Mouse (Mus musculus) liver, embryonic 15.5 days (tissue): ENCODE results near the gene Siae. TPM values are rescaled to one million over a fixed set of nuclear protein-coding genes. Genes with fewer than 3 reads are reported as not detected.
A peak's percentile ranks its signal among the peaks of the same experiment; 100 is the strongest.

Experiments used
- ATAC-seq: fragments of 200-750 bp; cut with Nextera tagmentation; 2 replicates; pipeline ENCODE4 v1.8.0; 2017; ENCODE audit warnings: moderate number of reproducible peaks, mild to moderate bottlenecking, moderate library complexity; ENCODE audit not compliant: insufficient read depth
- H3K27ac ChIP-seq: fragments of 300-500 bp; sonication (generic); replicated peaks from 2 replicates; pipeline ENCODE4 v1.5.1; 2015; ENCODE audit warnings: mild to moderate bottlenecking, inconsistent platforms
- H3K27me3 ChIP-seq: fragments of 300-500 bp; sonication (generic); 2 replicates; pipeline ENCODE4 v1.6.1; 2015; ENCODE audit warnings: mild to moderate bottlenecking, inconsistent platforms
- H3K36me3 ChIP-seq: fragments of 300-500 bp; sonication (generic); replicated peaks from 2 replicates; pipeline ENCODE4 v1.6.1; 2015; ENCODE audit warnings: moderate library complexity, mild to moderate bottlenecking, inconsistent platforms
- H3K4me1 ChIP-seq: fragments of 300-500 bp; sonication (generic); replicated peaks from 2 replicates; pipeline ENCODE4 v1.6.1; 2015; ENCODE audit warnings: inconsistent platforms
- H3K4me2 ChIP-seq: fragments of 300-500 bp; sonication (generic); 2 replicates; pipeline ENCODE4 v1.6.1; 2015; ENCODE audit warnings: moderate library complexity, mild to moderate bottlenecking, inconsistent platforms
- H3K4me3 ChIP-seq: fragments of 300-500 bp; sonication (generic); replicated peaks from 2 replicates; pipeline ENCODE4 v1.5.1; 2015; ENCODE audit warnings: mild to moderate bottlenecking, inconsistent platforms
- H3K9ac ChIP-seq: fragments of 300-500 bp; sonication (generic); 2 replicates; pipeline ENCODE4 v1.6.1; 2015; ENCODE audit warnings: moderate library complexity, mild to moderate bottlenecking, inconsistent platforms
- H3K9me3 ChIP-seq: fragments of 300-500 bp; sonication (generic); replicated peaks from 2 replicates; pipeline ENCODE4 v1.6.1; 2016; ENCODE audit warnings: inconsistent platforms
- WGBS: fragments of 180-500 bp; shearing (Covaris S2); methylation state at CpG from one replicate; pipeline ENCODE4 v1.1.7; 2015; ENCODE audit warnings: mixed read lengths; ENCODE audit not compliant: insufficient replicate concordance; 5-methylcytosine and 5-hydroxymethylcytosine counted together
- polyA plus RNA-seq: library from polyadenylated mRNA; unstranded; fragments of >200 nt; fragmentation: Nextera tagmentation; extraction: Ambion mirVana; gene quantifications from 2 replicates; pipeline ENCODE4 v1.2.1, GENCODE M21; 2015

The Siae gene
- polyA plus RNA-seq, 1 experiment from 2014 or later, result 5.6 TPM

DNA sequence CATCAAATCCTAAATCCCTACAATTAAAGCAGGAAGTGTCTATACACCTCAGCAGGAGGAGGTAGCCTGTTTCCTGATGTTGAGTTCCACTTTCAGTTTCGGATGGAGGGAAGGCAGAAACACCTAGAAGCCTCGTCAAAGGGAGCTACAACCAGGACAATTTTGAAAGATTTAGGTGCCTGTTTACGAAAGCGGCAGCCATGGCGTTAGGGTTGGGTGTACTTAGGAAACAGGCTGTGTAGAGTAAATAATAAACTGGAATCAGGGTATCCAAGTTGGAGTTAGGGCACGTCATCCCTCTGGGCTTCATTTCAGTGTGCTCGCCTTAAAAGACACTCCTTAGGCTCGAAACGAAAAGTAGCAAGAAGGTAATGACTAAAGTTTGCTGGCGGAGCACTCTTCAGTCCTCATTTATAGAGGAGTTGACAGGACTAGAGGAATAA is 101.0 kb downstream of the Siae start:
- Histone ChIP-seq H3K4me3 (peak overlapping the region; percentile 88), H3K9ac (peak overlapping the region; percentile 78), H3K4me1 (peaks cover 13% of the 10 kb centered on the region), H3K4me2 (peak overlapping the region; percentile 77), H3K36me3 (peaks cover 28% of the 10 kb centered on the region), H3K9me3 (no peaks in the 10 kb centered on the region), H3K27ac (peak overlapping the region; percentile 86), H3K27me3 (no peaks in the 10 kb centered on the region)
- WGBS, result 1% methylated on average over 10 of the region's 10 CpGs
- ATAC-seq, result peak; percentile 26

DNA sequence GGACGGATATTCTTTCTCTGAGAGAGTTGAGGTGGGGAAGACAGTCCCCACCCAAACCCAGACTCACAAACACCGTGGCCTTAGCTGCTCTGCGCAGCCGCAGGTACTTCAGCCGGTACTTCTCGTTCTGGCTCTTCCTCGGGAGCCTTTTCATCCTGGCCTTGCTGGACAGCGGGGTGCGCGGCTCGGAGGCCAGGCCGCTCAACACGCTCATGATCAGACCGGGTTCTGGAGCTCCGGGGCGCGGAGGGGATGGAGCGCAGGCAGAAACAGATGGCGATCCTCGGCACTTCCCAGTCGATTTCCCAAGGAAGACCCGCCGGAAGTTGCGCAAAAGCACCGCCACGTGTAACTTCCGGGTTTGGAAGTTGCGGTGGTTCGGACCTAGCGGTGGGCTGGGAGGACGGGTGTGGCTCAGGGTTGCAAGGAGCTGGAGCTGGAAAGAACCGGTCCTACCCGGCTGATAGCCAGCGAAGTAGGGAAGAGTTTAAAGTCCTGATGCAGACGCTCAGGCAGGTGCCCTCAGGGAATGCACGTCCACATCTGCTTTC is 101.5 kb downstream of the Siae start, which contains the start of gene Tbrg1:
Gene Tbrg1 (minus strand): TSS at position 382 of the 551 bp plus-strand sequence.
- H3K9ac ChIP-seq, result peak within 1 kb of the TSS; percentile 78

GRCm38 (mm10) chr9:37659413-37659812 is 103.9 kb downstream of the Siae start:
- no peak for ATAC-seq
- no peak overlapping the region for H3K27ac ChIP-seq
- no peaks in the 10 kb centered on the region for H3K27me3 ChIP-seq
- H3K4me1 ChIP-seq, result peaks cover 13% of the 10 kb centered on the region
- WGBS, result 49% methylated on average over 6 of the region's 6 CpGs
- H3K4me2 ChIP-seq, result no peak overlapping the region
- H3K9me3 ChIP-seq, result no peaks in the 10 kb centered on the region
- peaks cover 1% of the 10 kb centered on the region; the same call in 1 of the 2 replicates for H3K36me3 ChIP-seq
- H3K4me3 ChIP-seq, result no peak overlapping the region
- H3K9ac ChIP-seq, result no peak overlapping the region

More for the DNA sequence above, 101.5 kb downstream of the Siae start, which contains the start of gene Tbrg1:
- Histone ChIP-seq H3K4me2 (peak within 1 kb of the TSS; percentile 77), H3K27me3 (no peaks in the 10 kb centered on the region), H3K4me1 (peaks cover 13% of the 10 kb centered on the region), H3K4me3 (peak within 1 kb of the TSS; percentile 88), H3K27ac (peak within 1 kb of the TSS; percentile 86), H3K9me3 (no peaks in the 10 kb centered on the region), H3K36me3 (peaks cover 25% of the 10 kb centered on the region)
- under 1% methylated on average over 36 of the region's 36 CpGs for WGBS
- ATAC-seq, result peak; percentile 89

- 44% methylated on average over 1 of the region's 1 CpGs for WGBS
- H3K4me1 ChIP-seq, result no peaks in the 10 kb centered on the region
These were observed 107.7 kb downstream of the Siae start for GRCm38 (mm10) chr9:37663210-37663609.

GRCm38 (mm10) chr9:37664604-37665003 is 109.1 kb downstream of the Siae start:
- no peak overlapping the region for H3K4me2 ChIP-seq
- no peaks in the 10 kb centered on the region for H3K36me3 ChIP-seq
- no peak overlapping the region for H3K27ac ChIP-seq
- no peaks in the 10 kb centered on the region for H3K27me3 ChIP-seq
- no peaks in the 10 kb centered on the region for H3K4me1 ChIP-seq
- no peaks in the 10 kb centered on the region for H3K9me3 ChIP-seq
- 39% methylated on average over 2 of the region's 2 CpGs for WGBS
- no peak overlapping the region for H3K4me3 ChIP-seq
- ATAC-seq, result no peak
- no peak overlapping the region for H3K9ac ChIP-seq

More at GRCm38 (mm10) chr9:37663210-37663609, 107.7 kb downstream of the Siae start:
- H3K9me3 ChIP-seq, result no peaks in the 10 kb centered on the region
- no peak overlapping the region for H3K27ac ChIP-seq
- ATAC-seq, result no peak
- no peaks in the 10 kb centered on the region for H3K36me3 ChIP-seq
- no peak overlapping the region for H3K9ac ChIP-seq
- H3K27me3 ChIP-seq, result no peaks in the 10 kb centered on the region
- H3K4me2 ChIP-seq, result no peak overlapping the region
- H3K4me3 ChIP-seq, result no peak overlapping the region

DNA sequence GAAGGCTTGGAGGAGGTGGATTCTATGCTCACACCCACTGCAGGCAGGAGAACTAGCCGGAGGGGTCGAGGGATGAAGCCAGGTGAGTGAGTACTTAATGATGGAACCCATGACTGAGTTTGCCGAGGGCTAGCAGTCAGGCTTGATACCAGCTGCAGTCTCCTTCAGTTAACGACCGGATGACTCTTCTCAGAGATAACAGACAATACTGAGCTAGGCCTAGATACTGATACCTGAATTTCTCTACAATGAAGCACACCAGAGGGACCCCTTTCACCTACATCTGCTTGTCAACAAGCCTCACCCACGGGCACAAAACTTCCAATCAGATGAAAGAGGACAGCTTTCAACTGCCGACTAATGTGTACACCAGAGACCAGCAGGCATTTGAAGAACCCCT is 110.5 kb downstream of the Siae start:
- WGBS, result 43% methylated on average over 7 of the region's 7 CpGs
- ATAC-seq, result no peak

DNA sequence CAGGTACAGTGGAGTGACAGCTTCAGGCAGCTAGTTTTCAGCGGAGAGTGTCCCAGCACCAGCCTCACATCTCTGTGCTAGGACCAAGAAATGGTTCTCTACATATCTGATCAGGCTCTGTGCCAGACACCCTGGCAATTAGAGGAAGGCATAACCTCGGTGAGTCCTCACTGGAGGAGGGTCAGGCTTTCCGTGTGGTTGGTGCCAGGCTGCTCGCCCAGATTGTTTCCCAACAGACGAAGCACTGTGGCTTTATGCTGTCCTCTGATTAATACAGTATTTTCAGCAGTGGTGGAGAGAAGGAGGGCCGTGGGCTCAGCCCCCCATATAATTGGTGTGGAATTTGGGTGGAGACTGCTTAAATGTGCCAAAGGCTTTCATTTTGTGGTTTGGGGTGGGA is 113.6 kb downstream of the Siae start, which contains the start of gene Panx3:
Gene Panx3 (minus strand): TSS at position 121 of the 400 bp plus-strand sequence.
- H3K9me3 ChIP-seq, result no peaks in the 10 kb centered on the region
- no peaks in the 10 kb centered on the region for H3K36me3 ChIP-seq
- H3K27me3 ChIP-seq, result no peaks in the 10 kb centered on the region
- H3K9ac ChIP-seq, result no peak within 1 kb of the TSS
- ATAC-seq, result no peak
- H3K4me3 ChIP-seq, result no peak within 1 kb of the TSS
- no peak within 1 kb of the TSS for H3K4me2 ChIP-seq
- WGBS, result 52% methylated on average over 6 of the region's 6 CpGs
- no peak within 1 kb of the TSS for H3K27ac ChIP-seq
- H3K4me1 ChIP-seq, result no peaks in the 10 kb centered on the region

More for the DNA sequence above, 110.5 kb downstream of the Siae start:
- no peaks in the 10 kb centered on the region for H3K36me3 ChIP-seq
- H3K4me2 ChIP-seq, result no peak overlapping the region
- no peaks in the 10 kb centered on the region for H3K4me1 ChIP-seq
- H3K27me3 ChIP-seq, result no peaks in the 10 kb centered on the region
- H3K4me3 ChIP-seq, result no peak overlapping the region
- no peak overlapping the region for H3K9ac ChIP-seq
- no peak overlapping the region for H3K27ac ChIP-seq
- H3K9me3 ChIP-seq, result no peaks in the 10 kb centered on the region

GRCm38 (mm10) chr9:37669678-37670077 is 114.2 kb downstream of the Siae start:
- no peaks in the 10 kb centered on the region for H3K27me3 ChIP-seq
- no peaks in the 10 kb centered on the region for H3K36me3 ChIP-seq
- no peak overlapping the region for H3K4me2 ChIP-seq
- no peaks in the 10 kb centered on the region for H3K4me1 ChIP-seq
- WGBS, result 51% methylated on average over 4 of the region's 4 CpGs
- H3K27ac ChIP-seq, result no peak overlapping the region
- H3K9me3 ChIP-seq, result no peaks in the 10 kb centered on the region
- no peak overlapping the region for H3K4me3 ChIP-seq
- no peak overlapping the region for H3K9ac ChIP-seq
- no peak for ATAC-seq

DNA sequence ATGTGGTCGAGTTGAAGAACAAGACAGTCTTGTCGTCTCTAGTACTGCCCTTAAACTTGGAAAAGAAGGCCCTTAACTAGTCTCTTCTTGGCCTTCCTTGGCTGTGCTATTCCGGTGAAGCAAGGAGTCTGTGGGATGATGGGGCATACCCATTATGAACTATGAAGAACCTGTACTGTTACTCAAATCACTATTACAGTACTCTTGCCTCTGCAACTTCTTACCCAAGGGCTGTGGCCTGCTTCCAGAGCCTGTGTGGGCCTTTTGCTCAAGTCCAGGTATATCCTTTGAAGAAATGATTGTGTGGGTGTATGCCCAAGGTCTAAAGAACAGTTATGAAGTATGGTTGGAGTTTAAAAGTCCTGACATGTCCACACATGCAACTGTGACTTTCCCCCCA is 114.8 kb downstream of the Siae start:
- WGBS, result 64% methylated on average over 3 of the region's 3 CpGs
- ATAC-seq, result no peak
- no peaks in the 10 kb centered on the region for H3K9me3 ChIP-seq
- H3K27ac ChIP-seq, result no peak overlapping the region
- no peak overlapping the region for H3K4me3 ChIP-seq
- H3K9ac ChIP-seq, result no peak overlapping the region
- no peaks in the 10 kb centered on the region for H3K27me3 ChIP-seq
- H3K4me1 ChIP-seq, result no peaks in the 10 kb centered on the region
- H3K4me2 ChIP-seq, result no peak overlapping the region
- H3K36me3 ChIP-seq, result no peaks in the 10 kb centered on the region

DNA sequence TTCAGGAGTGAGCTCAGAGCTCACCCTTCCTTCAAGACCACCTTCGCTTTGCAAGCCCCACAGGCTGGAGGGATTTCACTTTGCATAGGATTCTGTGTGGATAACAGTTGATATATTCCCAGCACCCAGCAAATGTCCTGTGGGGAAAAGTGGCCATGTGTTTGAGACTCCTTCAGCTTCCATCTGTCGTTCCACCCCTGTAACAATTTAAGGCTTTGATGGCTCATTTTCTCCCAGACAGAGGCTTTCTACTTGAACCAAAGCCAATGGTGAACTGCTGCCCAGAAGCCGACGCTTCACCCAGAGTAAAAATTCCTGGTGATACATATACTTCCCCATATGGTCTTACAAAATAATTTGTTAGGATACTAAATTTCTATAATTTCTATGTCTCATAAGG is 119.8 kb downstream of the Siae start:
- Histone ChIP-seq H3K9me3 (no peaks in the 10 kb centered on the region), H3K4me1 (no peaks in the 10 kb centered on the region), H3K9ac (no peak overlapping the region), H3K36me3 (no peaks in the 10 kb centered on the region), H3K27ac (no peak overlapping the region), H3K4me3 (no peak overlapping the region), H3K27me3 (no peaks in the 10 kb centered on the region), H3K4me2 (no peak overlapping the region)
- 69% methylated on average over 4 of the region's 4 CpGs for WGBS
- no peak for ATAC-seq

DNA sequence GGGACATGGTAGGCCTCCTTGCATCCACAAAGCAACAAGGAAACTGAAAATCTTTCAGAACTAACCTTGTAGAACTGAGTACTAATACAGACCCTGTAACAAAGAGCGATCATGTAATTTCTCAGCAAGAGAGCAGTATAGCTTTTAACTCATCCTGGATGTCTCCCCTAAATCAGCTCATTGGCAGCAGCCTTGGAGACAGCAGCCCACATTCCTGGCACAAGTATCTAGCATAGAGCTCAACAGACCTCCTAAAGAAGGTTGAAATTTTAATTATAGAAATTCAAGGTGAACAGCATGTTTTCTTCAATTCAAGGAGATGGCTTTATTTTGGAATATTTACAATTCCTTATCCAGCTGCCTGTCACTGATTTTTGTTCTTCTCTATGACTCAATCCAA is 125.6 kb downstream of the Siae start:
- no peak for ATAC-seq
- Histone ChIP-seq H3K9ac (no peak overlapping the region), H3K4me1 (no peaks in the 10 kb centered on the region), H3K9me3 (no peaks in the 10 kb centered on the region), H3K36me3 (no peaks in the 10 kb centered on the region), H3K4me2 (no peak overlapping the region), H3K27ac (no peak overlapping the region), H3K4me3 (no peak overlapping the region), H3K27me3 (no peaks in the 10 kb centered on the region)
- WGBS, result 72% methylated on average over 1 of the region's 1 CpGs
